Mouse (Mus musculus) heart, adult 2 months (tissue): Measurements from ENCODE around the gene Acbd5. TPM values are rescaled to one million over a fixed set of nuclear protein-coding genes. Genes with fewer than 3 reads are reported as not detected.

ENCODE experiments used
- DNase-seq, 2 experiments: peaks; one replicate each; pipeline ENCODE4 v3.0.0; 2021
- H3K27ac ChIP-seq: fragments of 200-600 bp; 2 replicates; pipeline ENCODE4 v1.8.1; 2022
- H3K27me3 ChIP-seq: fragments of 200-500 bp; 2 replicates; pipeline ENCODE4 v1.6.1; 2012; ENCODE audit warnings: mild to moderate bottlenecking, low read length, inconsistent platforms, mixed read lengths; ENCODE audit not compliant: control insufficient read depth, insufficient read depth
- H3K36me3 ChIP-seq: fragments of 200-500 bp; 2 replicates; pipeline ENCODE4 v1.6.1; 2012; ENCODE audit warnings: low read length, inconsistent platforms; ENCODE audit not compliant: control insufficient read depth, insufficient read depth
- H3K4me1 ChIP-seq: fragments of 200-500 bp; 2 replicates; pipeline ENCODE4 v1.6.1; 2011; ENCODE audit warnings: low read length; ENCODE audit not compliant: control insufficient read depth, insufficient read depth
- H3K4me3 ChIP-seq: fragments of 200-600 bp; 2 replicates; pipeline ENCODE4 v1.8.1; 2022
- H3K79me2 ChIP-seq: fragments of 200-500 bp; replicated peaks from 2 replicates; pipeline ENCODE4 v1.6.1; 2012; ENCODE audit warnings: mild to moderate bottlenecking, inconsistent platforms, low read length, moderate library complexity, mixed read lengths; ENCODE audit not compliant: control insufficient read depth, insufficient read depth
- H3K9ac ChIP-seq: fragments of 200-500 bp; 2 replicates; pipeline ENCODE4 v1.6.1; 2012; ENCODE audit warnings: low read depth, mild to moderate bottlenecking, control low read depth, inconsistent platforms, low read length, mixed read lengths
- CTCF ChIP-seq: fragments of 200-600 bp; IDR thresholded peaks from 2 replicates; pipeline ENCODE4 v1.8.1; 2022; ENCODE audit warnings: antibody characterized with exemption, mild to moderate bottlenecking, moderate library complexity
- EP300 ChIP-seq: fragments of 200-500 bp; IDR thresholded peaks from 2 replicates; pipeline ENCODE4 v1.6.1; 2011; ENCODE audit warnings: low read depth, low read length, control low read depth; ENCODE audit not compliant: insufficient read depth
- POLR2A ChIP-seq: fragments of 200-500 bp; IDR thresholded peaks from 2 replicates; pipeline ENCODE4 v1.6.1; 2011; ENCODE audit warnings: mild to moderate bottlenecking, low read depth, low read length, control low read depth; ENCODE audit not compliant: insufficient read depth
- WGBS: fragments of 180-500 bp; shearing (Covaris S2); methylation state at CpG from one replicate; pipeline ENCODE4 v1.1.7; 2018; 5-methylcytosine and 5-hydroxymethylcytosine counted together
- intact Hi-C: fragments of 180-260 bp; cut with DNase I; formaldehyde crosslinking; loops from one replicate; pipeline ENCODE4 v1.15.1; 2025
- polyA plus RNA-seq: library from polyadenylated mRNA; depleted of rRNA; stranded (reverse); fragments of >200 nt; gene quantifications from 2 replicates; pipeline ENCODE4 v1.2.3, GENCODE M21; 2012
- total RNA-seq, 2 experiments: library from RNA; stranded (reverse); gene quantifications; 2 replicates each; pipeline ENCODE4 v1.2.3; 2021

The Acbd5 gene
- total and polyA plus RNA-seq, 3 experiments: 4.1 to 28.0 (median 26.5) TPM

DNA sequence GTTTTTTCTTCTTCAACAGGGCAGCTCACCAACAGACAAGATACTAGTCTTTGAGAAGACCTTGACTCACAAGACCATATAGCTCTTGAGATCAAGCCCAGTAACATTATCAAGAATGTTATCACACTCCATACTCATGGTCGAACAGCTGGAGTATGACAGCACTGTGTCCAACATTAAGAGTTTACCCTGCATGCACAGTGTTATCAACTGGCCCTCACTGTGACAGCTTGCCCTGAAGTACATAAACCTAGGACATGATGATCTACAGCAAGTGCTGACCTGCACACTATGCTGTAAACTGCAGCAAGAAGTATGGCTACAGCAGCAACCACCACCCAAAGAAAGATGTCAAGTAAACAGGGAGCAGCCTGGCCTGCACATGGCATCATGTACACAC lies 41.6 kb upstream of the Acbd5 start:
- Histone ChIP-seq H3K79me2 (peaks cover 13% of the 10 kb centered on the region), H3K27me3 (no peaks in the 10 kb centered on the region), H3K36me3 (peaks cover 23% of the 10 kb centered on the region), H3K27ac (no peak overlapping the region), H3K4me1 (peaks cover 16% of the 10 kb centered on the region), H3K4me3 (no peak overlapping the region), H3K9ac (no peak overlapping the region)
- no peak for DNase-seq
- no peak for TF ChIP-seq CTCF
- TF ChIP-seq EP300: no peak
- TF ChIP-seq POLR2A: no peak
- WGBS: 24% methylated on average over 1 of the region's 1 CpGs
- intact Hi-C loops: no loop called here

DNA sequence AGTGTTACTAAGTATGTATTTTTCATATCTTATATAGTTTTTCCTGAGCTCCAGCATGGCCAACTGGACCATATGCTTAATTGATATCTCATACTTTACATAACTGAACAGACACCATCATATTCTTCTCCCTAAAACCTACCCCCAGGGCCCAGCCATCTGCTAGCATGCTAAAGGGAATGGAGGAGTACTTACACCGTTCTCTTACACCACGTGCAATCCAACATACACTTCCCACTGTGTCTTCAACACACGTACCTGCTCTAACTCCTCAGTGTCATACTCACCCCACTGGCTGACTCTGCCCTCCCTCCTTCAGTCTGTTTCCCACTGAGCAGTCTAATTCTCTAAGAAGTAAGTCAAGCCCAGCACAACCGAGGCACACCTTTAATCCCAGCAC lies 39.1 kb upstream of the Acbd5 start:
- intact Hi-C loops: no loop called here
- WGBS: 92% methylated on average over 4 of the region's 4 CpGs

DNA sequence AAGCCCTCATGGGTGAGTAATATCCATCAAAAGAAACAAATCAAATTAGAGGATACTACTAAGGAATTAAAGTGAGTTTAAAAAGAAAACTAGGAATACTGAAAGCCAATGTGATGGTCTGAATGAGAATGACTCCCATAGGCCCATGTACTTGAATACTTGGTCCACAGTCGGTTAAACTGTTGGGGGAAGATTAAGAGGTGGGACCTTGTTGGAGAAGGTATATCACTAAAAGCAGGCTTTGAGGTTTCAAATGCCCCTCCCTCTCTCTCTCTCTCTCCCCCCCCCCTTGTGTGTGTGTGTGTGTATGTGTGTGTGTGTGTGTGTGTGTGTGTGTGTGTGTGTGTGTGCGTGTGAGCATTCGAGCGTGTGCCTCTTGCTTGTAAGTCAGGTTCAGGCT lies 37.3 kb upstream of the Acbd5 start:
- H3K79me2 ChIP-seq: peaks cover 15% of the 10 kb centered on the region
- DNase-seq: no peak
- H3K36me3 ChIP-seq: peaks cover 23% of the 10 kb centered on the region
- 100% methylated on average over 4 of the region's 4 CpGs for WGBS
- H3K4me1 ChIP-seq: peaks cover 15% of the 10 kb centered on the region
- TF ChIP-seq CTCF (no peak), EP300 (no peak), POLR2A (no peak)
- intact Hi-C loops: no loop called here
- no peak overlapping the region for H3K4me3 ChIP-seq
- no peak overlapping the region for H3K9ac ChIP-seq
- H3K27me3 ChIP-seq: no peaks in the 10 kb centered on the region
- no peak overlapping the region for H3K27ac ChIP-seq

More for the DNA sequence above, 39.1 kb upstream of the Acbd5 start:
- H3K4me1 ChIP-seq: peaks cover 9% of the 10 kb centered on the region
- no peak for TF ChIP-seq CTCF
- TF ChIP-seq EP300: no peak
- no peak for TF ChIP-seq POLR2A
- DNase-seq: no peak
- no peak overlapping the region for H3K4me3 ChIP-seq
- H3K36me3 ChIP-seq: peaks cover 17% of the 10 kb centered on the region
- no peaks in the 10 kb centered on the region for H3K27me3 ChIP-seq
- H3K79me2 ChIP-seq: peaks cover 15% of the 10 kb centered on the region
- no peak overlapping the region for H3K9ac ChIP-seq
- no peak overlapping the region for H3K27ac ChIP-seq

DNA sequence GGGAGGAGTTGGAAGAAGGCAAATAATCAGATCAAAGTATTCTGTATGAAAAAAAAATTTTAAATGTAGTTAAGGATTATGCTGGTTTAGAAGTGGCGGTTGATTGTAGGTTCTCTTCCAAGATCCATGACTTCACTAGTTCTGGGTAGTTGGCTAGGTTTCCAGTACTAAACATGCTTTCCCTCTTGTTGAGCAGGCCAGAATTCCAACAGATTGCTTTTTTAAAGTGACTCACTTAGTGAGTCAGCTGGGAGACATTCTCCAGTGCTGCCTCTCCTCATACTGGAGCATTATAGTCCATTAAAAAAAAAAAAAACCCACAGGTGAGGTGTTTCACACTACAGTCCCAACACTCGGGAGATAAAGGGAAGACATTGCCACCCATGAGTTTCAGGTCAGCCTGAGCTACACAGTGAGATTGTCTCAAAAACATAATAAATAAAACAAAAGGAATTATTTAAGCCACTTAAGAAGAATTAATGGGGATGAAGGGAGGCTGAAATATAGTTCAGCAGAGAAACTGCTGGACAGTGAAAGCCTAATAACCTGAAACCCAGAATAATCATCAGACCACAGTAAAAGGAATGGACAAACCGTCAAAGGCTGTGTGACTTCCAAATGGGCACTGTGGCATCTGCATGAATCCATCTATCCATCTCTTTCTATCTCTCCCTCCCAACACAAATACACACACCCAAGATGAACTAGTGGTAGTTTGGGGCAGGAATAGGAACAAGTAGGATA lies 33.1 kb upstream of the Acbd5 start:
- Histone ChIP-seq H3K27ac (no peak overlapping the region), H3K4me3 (no peak overlapping the region), H3K9ac (no peak overlapping the region), H3K79me2 (peaks cover 7% of the 10 kb centered on the region), H3K4me1 (peaks cover 12% of the 10 kb centered on the region), H3K36me3 (peaks cover 22% of the 10 kb centered on the region), H3K27me3 (no peaks in the 10 kb centered on the region)
- DNase-seq: no peak
- intact Hi-C loops: loop anchor here (5.0 kb wide), 1 partner anchor 68 kb away; no protein-coding TSS in a partner anchor
- TF ChIP-seq EP300 (no peak), CTCF (no peak), POLR2A (no peak)
- 52% methylated on average over 3 of the region's 3 CpGs for WGBS

DNA sequence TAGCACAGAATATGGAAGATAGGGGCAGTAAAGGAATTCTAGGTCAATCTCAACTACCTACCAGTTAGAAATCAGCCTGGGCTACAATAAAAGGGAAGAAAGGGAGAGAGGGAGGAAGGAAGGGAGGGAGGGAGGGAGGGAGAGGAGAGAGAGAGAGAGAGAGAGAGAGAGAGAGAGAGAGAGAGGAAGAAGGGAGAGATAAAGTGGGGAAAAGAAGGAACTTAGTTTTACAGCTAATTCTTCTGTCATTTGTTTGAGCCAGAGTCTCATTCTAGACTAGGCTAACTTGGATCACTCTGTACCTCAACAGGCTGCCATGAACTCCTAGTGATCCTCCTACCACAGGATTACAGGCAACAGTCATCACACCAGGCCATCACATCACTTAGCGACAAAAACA lies 32.5 kb upstream of the Acbd5 start:
- Histone ChIP-seq H3K27me3 (no peaks in the 10 kb centered on the region), H3K9ac (no peak overlapping the region), H3K36me3 (peaks cover 22% of the 10 kb centered on the region), H3K79me2 (peaks cover 7% of the 10 kb centered on the region), H3K27ac (no peak overlapping the region), H3K4me3 (no peak overlapping the region), H3K4me1 (peaks cover 13% of the 10 kb centered on the region)
- intact Hi-C loops: loop anchor here (5.0 kb wide), 1 partner anchor 68 kb away; no protein-coding TSS in a partner anchor
- 92% methylated on average over 1 of the region's 1 CpGs for WGBS
- TF ChIP-seq POLR2A (no peak), EP300 (no peak), CTCF (no peak)
- DNase-seq: no peak

DNA sequence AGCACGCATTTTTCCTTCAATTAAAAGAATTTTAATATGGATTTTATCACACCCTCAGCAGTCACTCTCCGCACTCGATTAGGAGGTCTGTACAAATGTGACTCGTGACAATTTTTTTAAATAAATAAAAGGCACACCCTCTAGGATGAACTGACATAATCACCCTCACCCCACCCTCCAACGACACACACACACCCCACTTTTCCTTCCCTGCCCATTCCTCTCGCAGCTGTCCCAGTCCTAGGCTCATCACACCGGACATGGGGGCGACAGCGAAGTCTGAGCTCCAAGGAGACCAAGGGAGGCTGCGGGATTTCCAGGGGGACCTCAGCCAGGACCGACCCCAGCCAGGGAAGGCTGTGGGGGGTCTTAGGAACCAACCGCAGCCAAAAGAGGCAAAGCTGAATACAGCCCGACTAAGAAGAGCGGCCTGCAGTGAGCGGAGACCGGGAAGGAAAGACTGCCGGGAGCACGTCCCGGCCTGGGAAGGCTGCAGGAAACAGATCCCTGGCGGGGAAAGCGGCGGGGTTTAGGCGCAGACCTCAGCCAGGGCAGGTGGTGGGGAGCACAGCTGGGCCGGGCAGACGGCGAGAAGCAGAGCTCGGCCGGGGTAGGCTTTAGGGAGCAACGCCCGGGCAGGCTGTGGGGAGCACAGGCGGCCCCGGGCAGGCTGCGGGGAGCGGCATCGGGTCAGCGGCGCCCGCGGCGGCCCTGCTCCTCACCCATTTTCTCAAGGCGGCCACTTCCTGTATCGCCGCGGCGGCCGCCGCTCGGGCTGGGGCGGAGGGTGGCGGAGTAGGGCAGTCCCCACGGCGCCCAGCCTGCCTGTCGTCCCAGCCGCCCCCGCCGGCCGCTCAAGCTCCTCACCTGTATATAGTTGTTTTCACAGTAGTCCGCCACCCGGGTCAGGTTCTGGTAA lies 28.6 kb upstream of the Acbd5 start:
- Histone ChIP-seq H3K9ac (peak overlapping the region; percentile 95), H3K36me3 (peaks cover 13% of the 10 kb centered on the region), H3K79me2 (peaks cover 3% of the 10 kb centered on the region), H3K4me1 (peaks cover 10% of the 10 kb centered on the region), H3K27ac (peak overlapping the region; percentile 96), H3K27me3 (no peaks in the 10 kb centered on the region), H3K4me3 (peak overlapping the region; percentile 96)
- intact Hi-C loops: loop anchor here (1.0 to 5.0 kb wide), 2 partner anchors 72 to 144 kb away; partner anchors contain the start of gene Pdss1
- DNase-seq: no peak
- WGBS: under 1% methylated on average over 55 of the region's 59 CpGs
- peak; percentile 60 for TF ChIP-seq POLR2A
- TF ChIP-seq EP300: 0 out of 2 replicates have a peak, but pooled peaks have one; percentile 23
- no peak for TF ChIP-seq CTCF
